Mouse (Mus musculus) C2C12 (cell line): ENCODE data around the gene Phf20. TPM values are rescaled to one million over a fixed set of nuclear protein-coding genes. Genes with fewer than 3 reads are reported as not detected.

Source experiments
- H3K27me3 ChIP-seq: one replicate; pipeline ENCODE4 v1.6.1; 2011; ENCODE audit not compliant: control insufficient read depth, insufficient read depth, insufficient read length
- H3K36me3 ChIP-seq: one replicate; pipeline ENCODE4 v1.6.1; 2011; ENCODE audit not compliant: control insufficient read depth, insufficient read depth
- H3K4me3 ChIP-seq: one replicate; pipeline ENCODE4 v1.5.1; 2011; ENCODE audit warnings: mild to moderate bottlenecking, control low read depth; ENCODE audit not compliant: poor library complexity, insufficient read depth, severe bottlenecking
- H3K79me2 ChIP-seq: one replicate; pipeline ENCODE4 v1.6.1; 2011; ENCODE audit not compliant: control insufficient read depth, insufficient read depth
- H3K79me3 ChIP-seq: one replicate; pipeline ENCODE4 v1.6.1; 2011; ENCODE audit warnings: low read depth, control low read depth
- H3ac ChIP-seq: one replicate; pipeline ENCODE3; 2011; ENCODE audit warnings: low read depth; ENCODE audit not compliant: control insufficient read depth, insufficient read length
- CEBPB ChIP-seq: IDR thresholded peaks from one replicate; pipeline ENCODE4 v1.6.1; 2011; ENCODE audit warnings: low read depth, mild to moderate bottlenecking, control low read depth, moderate library complexity
- CTCF ChIP-seq: IDR thresholded peaks from one replicate; pipeline ENCODE4 v1.5.1; 2011; ENCODE audit not compliant: control insufficient read depth, insufficient read depth, insufficient read length
- FOSL1 ChIP-seq: IDR thresholded peaks from one replicate; pipeline ENCODE4 v1.8.0; 2011; ENCODE audit warnings: mild to moderate bottlenecking, low read length; ENCODE audit not compliant: poor library complexity, insufficient read depth, severe bottlenecking
- MAX ChIP-seq: IDR thresholded peaks from one replicate; pipeline ENCODE4 v1.6.1; 2011; ENCODE audit warnings: mild to moderate bottlenecking, control low read depth
- MYOD1 ChIP-seq: IDR thresholded peaks from one replicate; pipeline ENCODE4 v1.6.1; 2011; ENCODE audit warnings: low read depth; ENCODE audit not compliant: control insufficient read depth, insufficient read length
- MYOG ChIP-seq: IDR thresholded peaks from one replicate; pipeline ENCODE4 v1.6.1; 2011; ENCODE audit not compliant: control insufficient read depth, insufficient read length; ENCODE audit errors: extremely low read depth
- USF1 ChIP-seq: IDR thresholded peaks from one replicate; pipeline ENCODE4 v1.6.1; 2011; ENCODE audit warnings: low read depth, mild to moderate bottlenecking, control low read depth, moderate library complexity
- polyA plus RNA-seq: library from polyadenylated mRNA; unstranded; fragments of >200 nt; fragmentation: generic; extraction: Trizol; gene quantifications from one replicate; pipeline ENCODE4 v1.2.1, GENCODE M21; 2012; ENCODE audit warnings: missing spikeins

Phf20 gene
- polyA plus RNA-seq, 1 experiment, result 18.1 TPM

- peaks cover 43% of the 10 kb centered on the region for H3K36me3 ChIP-seq
- H3K4me3 ChIP-seq, result no peak overlapping the region
- H3K27me3 ChIP-seq, result no peaks in the 10 kb centered on the region
- H3K79me2 ChIP-seq, result peaks cover 59% of the 10 kb centered on the region
- no peak overlapping the region for H3ac ChIP-seq
- TF ChIP-seq CTCF, result no peak
- TF ChIP-seq MAX, result no peak
- TF ChIP-seq MYOG, result no peak
- no peak for TF ChIP-seq USF1
- TF ChIP-seq MYOD1, result no peak
- TF ChIP-seq FOSL1, result no peak
- TF ChIP-seq CEBPB, result no peak
- peaks cover 29% of the 10 kb centered on the region for H3K79me3 ChIP-seq
These were observed 54.5 kb downstream of the Phf20 start for GRCm38 (mm10) chr2:156250761-156251160.

DNA sequence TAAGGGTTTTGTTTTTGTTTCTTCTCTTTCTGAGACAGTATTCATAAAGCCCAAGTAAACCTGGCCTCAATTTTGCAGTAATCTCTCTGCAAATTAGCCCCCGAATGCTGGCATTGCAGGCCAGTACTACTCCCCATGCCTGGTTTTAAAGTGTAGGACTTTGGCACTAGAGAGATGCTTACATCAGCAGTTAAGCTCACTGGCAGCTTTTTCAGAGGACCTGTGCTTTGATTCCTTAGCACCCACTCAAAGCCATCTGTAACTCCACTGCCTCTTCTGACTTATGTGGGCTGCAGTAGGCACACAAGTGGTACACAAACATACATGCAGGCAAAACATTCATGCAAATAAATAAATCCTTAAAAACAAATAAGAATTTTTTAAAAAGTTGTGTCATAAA, 55.0 kb downstream of the Phf20 start:
- Histone ChIP-seq H3K79me2 (peaks cover 53% of the 10 kb centered on the region), H3K4me3 (no peak overlapping the region), H3ac (no peak overlapping the region), H3K27me3 (no peaks in the 10 kb centered on the region), H3K36me3 (peaks cover 47% of the 10 kb centered on the region), H3K79me3 (peaks cover 24% of the 10 kb centered on the region)
- TF ChIP-seq MAX (no peak), MYOD1 (no peak), CEBPB (no peak), MYOG (no peak), CTCF (no peak), USF1 (no peak), FOSL1 (no peak)

DNA sequence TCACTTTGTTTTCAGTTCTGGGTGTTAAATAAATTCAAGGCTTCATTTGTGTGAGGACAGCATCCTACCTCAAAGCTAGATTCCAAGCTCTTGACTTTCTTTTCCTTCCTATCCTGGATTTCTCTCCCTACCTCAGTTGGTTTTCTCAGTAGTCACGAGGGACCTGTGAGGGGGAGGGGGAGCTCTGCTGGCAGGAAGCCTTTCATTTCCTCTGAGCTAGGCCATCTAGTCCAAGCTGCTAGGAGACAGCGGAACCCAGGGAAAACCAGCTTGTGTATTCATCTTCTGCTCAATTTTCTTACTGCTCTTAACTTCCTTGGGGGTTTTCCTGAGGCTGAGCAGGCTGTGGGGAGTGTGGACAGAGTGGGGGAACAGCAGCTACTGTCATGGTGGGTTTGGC, 60.8 kb downstream of the Phf20 start:
- Histone ChIP-seq H3K79me3 (peaks cover 1% of the 10 kb centered on the region), H3K27me3 (no peaks in the 10 kb centered on the region), H3K36me3 (peaks cover 65% of the 10 kb centered on the region), H3K4me3 (no peak overlapping the region), H3K79me2 (peaks cover 49% of the 10 kb centered on the region), H3ac (no peak overlapping the region)
- no peak for TF ChIP-seq FOSL1

DNA sequence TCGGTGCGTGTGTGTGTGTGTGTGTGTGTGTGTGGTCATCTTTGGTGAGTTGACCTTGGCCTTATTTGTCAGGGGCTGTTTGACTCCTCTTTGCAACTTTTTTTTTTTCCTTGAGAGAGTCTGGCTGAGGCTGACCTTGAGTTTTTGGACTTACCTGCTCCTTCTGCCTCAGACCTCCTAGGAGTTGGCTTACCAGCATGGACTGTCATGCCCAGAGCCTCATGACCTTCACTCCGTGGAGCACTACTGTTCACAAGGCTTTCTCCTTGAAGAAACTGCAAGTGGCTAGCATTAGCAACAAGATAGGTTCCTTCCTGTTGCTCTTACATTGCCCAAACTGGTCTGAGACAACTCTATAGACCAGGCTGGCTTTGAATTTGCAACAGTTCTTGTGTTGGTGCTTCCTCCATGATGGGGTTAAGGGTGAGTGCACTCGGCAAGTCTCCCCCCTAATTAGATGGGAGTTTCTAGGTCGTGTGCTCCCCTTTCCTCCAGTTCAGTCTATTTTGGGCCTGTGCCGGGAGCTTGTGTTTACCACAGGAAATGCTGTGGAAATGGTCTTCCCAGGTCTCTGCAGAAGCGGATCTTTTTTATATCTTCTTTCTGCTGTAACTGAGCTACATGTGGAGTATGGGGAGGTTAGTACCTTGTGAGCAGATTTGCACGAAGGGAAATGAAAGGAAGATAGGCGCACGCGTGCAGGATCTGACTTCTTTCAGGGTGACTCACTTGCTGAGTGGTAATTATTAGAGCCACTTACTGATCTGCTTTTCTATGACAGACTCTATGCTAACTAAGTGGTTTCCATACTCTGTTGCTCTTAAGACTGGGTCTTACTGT, 61.9 kb downstream of the Phf20 start:
- H3K79me3 ChIP-seq, result peaks cover 1% of the 10 kb centered on the region
- peaks cover 54% of the 10 kb centered on the region for H3K79me2 ChIP-seq
- H3K36me3 ChIP-seq, result peaks cover 60% of the 10 kb centered on the region
- no peaks in the 10 kb centered on the region for H3K27me3 ChIP-seq
- no peak for TF ChIP-seq MYOG
- TF ChIP-seq CTCF, result no peak
- TF ChIP-seq FOSL1, result no peak
- TF ChIP-seq CEBPB, result no peak
- no peak for TF ChIP-seq MAX
- TF ChIP-seq MYOD1, result no peak
- no peak for TF ChIP-seq USF1
- H3ac ChIP-seq, result no peak overlapping the region
- H3K4me3 ChIP-seq, result no peak overlapping the region

DNA sequence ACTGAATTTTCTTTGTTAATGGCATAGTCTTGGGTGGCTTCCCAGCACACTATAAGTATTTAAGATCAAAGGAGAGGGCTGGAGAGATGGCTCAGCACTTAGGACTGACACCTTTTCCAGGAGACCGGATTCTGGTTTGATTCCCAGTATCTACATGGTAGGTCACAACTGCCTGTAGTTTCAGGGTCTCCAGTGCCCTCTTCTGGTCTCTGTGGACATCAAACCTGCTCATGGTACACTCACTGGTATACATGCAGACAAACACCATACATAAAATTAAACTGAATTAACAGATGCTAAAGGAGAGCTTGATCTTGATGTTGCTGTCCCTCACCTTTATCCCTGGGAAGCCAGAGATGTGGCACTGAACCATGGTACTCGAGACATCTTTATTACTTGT, 64.7 kb downstream of the Phf20 start:
- H3K79me2 ChIP-seq, result peaks cover 68% of the 10 kb centered on the region
- H3ac ChIP-seq, result no peak overlapping the region
- no peaks in the 10 kb centered on the region for H3K27me3 ChIP-seq
- H3K4me3 ChIP-seq, result no peak overlapping the region
- peaks cover 48% of the 10 kb centered on the region for H3K36me3 ChIP-seq
- H3K79me3 ChIP-seq, result peaks cover 10% of the 10 kb centered on the region
- TF ChIP-seq CEBPB (no peak), MYOD1 (no peak), CTCF (peak; percentile 23), MYOG (no peak), FOSL1 (no peak), MAX (no peak)

DNA sequence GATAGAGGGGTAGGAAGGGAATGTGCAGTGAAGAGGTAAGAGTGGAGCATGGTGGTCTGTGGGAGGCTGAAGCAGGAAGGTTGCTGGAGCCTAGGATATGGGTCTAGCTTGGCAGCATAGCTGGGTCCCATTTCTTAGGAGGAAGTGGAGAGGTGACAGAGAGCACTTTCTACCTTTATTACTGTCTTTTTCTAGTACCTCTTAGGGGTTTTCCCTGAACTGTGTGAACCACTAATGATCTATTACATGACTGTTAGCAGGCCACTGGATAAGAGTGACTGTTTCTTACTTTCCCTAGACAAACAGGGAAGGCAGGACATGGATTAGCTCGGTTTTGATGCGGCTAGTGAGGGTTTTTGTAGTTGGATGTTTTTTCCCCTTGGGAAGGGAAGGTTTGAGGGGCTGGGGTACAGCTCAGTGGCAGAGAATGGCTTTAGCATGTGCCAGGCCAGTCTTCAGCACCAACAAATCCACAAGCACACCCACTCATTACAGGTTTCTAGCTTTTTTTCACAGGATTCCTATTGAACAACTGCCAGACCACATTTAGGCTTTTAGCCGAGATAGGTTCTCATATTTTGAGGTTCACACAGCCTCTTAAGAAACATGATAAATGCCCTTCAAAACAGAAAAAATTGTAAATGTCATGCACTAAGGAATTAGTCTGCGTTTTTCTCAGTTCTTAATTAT, 67.1 kb downstream of the Phf20 start:
- peaks cover 43% of the 10 kb centered on the region for H3K36me3 ChIP-seq

More for the DNA sequence above, 67.1 kb downstream of the Phf20 start:
- TF ChIP-seq CTCF (no peak), CEBPB (no peak), USF1 (no peak), MYOG (no peak), MYOD1 (no peak), FOSL1 (no peak), MAX (no peak)
- Histone ChIP-seq H3K4me3 (no peak overlapping the region), H3K79me2 (peaks cover 62% of the 10 kb centered on the region), H3K27me3 (no peaks in the 10 kb centered on the region), H3K79me3 (peaks cover 12% of the 10 kb centered on the region), H3ac (no peak overlapping the region)
